In the genomic region with DNA sequence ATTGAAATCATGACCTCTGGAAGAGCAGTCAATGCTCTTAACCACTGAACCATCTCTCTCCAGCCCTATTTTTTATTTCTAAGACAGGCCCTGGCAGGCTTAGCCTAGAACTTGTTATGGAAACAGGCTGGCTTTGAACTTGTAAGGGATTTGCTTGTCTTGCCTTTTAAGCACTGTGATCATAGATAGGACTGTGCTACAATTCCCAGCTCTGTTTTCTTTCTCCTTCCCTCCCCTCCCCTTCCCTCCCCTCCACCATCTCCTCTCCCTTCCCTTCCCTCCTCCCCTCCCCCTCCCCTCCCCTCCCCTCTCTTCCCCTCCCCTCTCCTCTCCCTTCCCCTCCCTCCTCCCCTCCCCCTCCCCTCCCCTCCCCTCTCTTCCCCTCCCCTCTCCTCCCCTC, we compare ENCODE assay signal across 15 mouse cellular contexts. TPM values are rescaled to one million over a fixed set of nuclear protein-coding genes. Genes with fewer than 3 reads are reported as not detected.
DNase-seq lines count a peak whose midpoint lies in the region.
"Had no signal": no experiment of that assay in that cellular context is flagged by ENCODE, and none has a peak within 500 bp of the region (broad histone marks: within the 10 kb centered on the region; RNA-seq: fewer than 3 reads in every experiment).

No protein-coding gene starts in this region.

- DNase-seq in heart, adult 11 months = peak; percentile 19
- DNase-seq in heart, adult 18-20 months = no peak
- DNase-seq in ES-CJ7 (ENCODE audit: low read depth, low spot score) (peak; percentile 65), ZHBTc4 (ENCODE audit: low read depth, low spot score) (peak; percentile 62)
- DNase-seq in kidney, postnatal 4 days = no peak
- DNase-seq in kidney, postnatal 10 days = no peak
- DNase-seq: adrenal gland, adult 2 months; adrenal gland, postnatal 10 days; adrenal gland, postnatal 36 days; cerebellum, adult 11-12 months; cerebellum, adult 2 months; cerebellum, adult 9-10 months; cerebellum, postnatal 10 days; cerebellum, postnatal 25 days; forebrain, postnatal 0 days had no signal

RNA-seq across cellular contexts. Expression of gene Prkar2a, which starts 13.4 kb away (rescaled TPM):
- 10 to 100 TPM; 76.2 to 79.9 TPM for total RNA-seq in heart, adult 18-20 months (2021)

RNA-seq across cellular contexts. Expression of gene Slc25a20, which starts 40.6 kb away (rescaled TPM):
- 100 to 1,000 TPM; 214 to 233 TPM for total RNA-seq in heart, adult 18-20 months (2021)

RNA-seq across cellular contexts. Expression of gene Arih2, which starts 53.3 kb away (rescaled TPM):
- 10 to 100 TPM; 40.6 to 42.7 TPM for total RNA-seq in heart, adult 18-20 months (2021)

Comparison
In these comparisons a context has a peak if more than half of its experiments do, and no peak if none do; other contexts are left out.
1. DNase-seq: peak in heart, adult 11 months (single experiment), ES-CJ7 (single experiment) and ZHBTc4 (single experiment); none in heart, adult 18-20 months (0 of 2), kidney, postnatal 4 days (0 of 2) and kidney, postnatal 10 days (single experiment).